Mouse (Mus musculus) left cerebral cortex, adult 8-10 months (tissue): ENCODE data around the gene Wars. TPM values are rescaled to one million over a fixed set of nuclear protein-coding genes. Genes with fewer than 3 reads are reported as not detected.
"Not testable (repeated sequence)": the region's sequence is repeated elsewhere in the genome, so short reads cannot be mapped to it uniquely, and the experiment has no call there.

Experiments used
- DNase-seq, 2 experiments: peaks; one replicate each; pipeline ENCODE4 v3.0.0; 2022; ENCODE audit warnings: low spot score in 2 of 2
- total RNA-seq, 4 experiments: library from RNA; stranded (reverse); gene quantifications; 2 replicates each; pipeline ENCODE4 v1.2.4; 2022

Wars gene
- total RNA-seq, 4 experiments from 2014 or later: 76.5 to 92.1 (median 83.0) TPM

DNA sequence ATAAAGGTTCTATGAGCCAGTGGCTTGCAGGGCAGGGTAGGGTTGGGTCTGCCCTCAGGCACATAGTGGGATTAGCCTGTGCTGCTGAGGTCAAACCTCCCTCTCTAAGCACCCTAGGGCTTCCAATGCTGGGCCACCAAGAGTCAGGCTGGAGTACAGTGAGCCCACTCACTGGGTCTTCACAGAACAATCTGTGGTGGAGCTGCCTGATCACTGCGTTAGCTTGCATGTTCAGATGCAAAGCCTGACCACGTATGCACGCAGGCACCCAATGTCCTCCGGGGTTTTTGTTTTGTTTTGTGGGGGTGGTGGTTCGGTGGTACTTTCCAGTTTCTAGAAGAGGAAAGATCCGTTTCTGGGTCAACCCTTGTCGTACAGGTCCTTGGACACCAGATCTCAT, 36.9 kb downstream of the Wars start:
- no peak for DNase-seq

DNA sequence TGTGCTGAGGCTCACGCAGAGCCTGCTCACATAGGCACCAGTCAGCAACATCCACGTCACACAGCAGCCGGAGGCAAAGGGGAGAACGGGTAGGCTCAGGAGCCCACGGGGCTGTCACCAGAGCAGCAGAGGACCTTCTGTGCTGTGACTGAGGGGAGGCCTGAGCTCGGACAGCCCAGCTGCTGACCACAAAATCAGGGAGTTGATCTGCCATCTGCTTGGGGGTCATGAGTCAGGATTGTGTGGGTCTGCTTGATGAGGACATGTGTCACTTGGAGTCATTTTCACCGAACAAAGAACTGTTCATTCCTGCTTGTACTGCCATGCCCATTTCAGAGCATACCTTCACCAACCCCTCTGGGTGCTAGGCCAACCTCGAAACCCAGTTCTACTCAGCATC, 37.8 kb downstream of the Wars start:
- DNase-seq: no peak

DNA sequence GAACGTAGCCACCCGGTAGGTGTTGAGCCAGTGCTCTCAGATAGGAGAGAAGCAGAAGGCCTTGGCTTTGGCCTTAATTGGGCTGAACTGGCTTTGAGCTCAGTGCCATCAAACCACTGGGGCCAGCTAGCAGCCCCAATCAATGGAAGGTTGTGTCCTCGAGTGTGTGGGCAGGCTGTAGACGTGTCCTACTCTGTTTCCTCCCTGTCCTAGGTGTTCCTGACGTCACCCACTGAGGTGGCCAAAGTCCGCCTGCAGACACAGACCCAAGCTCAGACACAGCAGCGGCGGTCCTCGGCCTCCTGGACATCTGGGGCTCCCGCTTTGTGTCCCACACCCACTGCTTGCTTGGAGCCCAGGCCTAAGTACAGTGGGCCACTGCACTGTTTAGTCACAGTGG, 38.9 kb downstream of the Wars start:
- DNase-seq: no peak

DNA sequence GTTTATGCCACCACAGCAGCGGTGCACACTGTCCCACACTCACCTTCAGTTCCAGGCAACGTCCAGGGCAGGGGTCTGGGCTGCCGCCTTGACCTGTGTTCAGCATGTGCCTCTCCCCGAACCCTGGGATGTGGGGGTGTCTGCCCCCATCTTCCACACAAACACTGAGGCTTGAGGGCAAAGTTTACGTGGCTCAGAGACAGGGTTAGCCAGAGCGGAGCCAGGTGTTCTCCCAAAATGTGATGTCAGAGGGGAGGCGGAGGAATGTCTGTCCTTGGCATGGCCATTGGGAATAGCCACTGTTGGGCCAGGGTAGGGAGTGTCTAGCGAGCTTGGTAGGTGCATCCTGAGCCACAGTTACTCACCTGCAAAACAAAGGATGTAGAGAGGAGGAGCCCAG, 41.2 kb downstream of the Wars start:
- DNase-seq: no peak

DNA sequence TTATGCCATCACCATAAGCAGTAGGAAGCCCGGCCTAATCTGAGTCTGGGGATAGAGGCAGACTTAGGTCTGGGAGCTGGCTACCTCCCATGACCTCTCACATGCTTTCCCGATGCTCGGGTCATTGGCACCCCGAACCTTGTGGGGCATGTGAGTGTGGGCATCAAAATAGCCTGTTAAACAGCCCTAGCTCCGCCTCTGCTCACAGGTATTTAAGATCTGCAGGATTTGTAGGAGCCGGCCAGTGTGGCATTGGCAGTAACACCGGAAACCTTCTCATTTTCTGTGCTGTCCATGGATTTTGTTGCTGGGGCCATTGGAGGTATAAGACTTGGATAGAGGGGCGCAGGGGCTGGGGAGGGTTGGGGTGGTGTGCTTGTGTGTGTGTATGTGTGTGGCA, 43.1 kb downstream of the Wars start:
- DNase-seq: no peak

DNA sequence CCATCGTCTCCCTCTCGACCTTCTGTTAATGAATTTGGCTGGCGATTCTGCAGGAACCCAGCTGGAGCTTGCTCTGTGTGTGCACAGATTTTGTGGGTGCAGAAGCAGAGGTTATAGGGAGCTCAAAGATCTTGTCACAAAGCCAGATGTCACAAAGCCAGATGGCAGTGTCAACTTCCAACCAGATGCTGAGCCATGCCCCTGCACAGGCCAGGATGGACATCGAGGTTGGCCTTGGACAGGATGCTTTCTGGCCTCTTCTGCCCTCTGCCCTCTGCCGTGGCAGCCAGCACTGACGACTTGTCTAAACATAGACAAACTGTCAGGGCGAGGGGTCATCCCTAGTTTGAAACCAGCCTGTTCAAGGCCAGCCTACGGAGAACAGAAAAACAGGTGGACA, 43.8 kb downstream of the Wars start:
- no peak for DNase-seq

DNA sequence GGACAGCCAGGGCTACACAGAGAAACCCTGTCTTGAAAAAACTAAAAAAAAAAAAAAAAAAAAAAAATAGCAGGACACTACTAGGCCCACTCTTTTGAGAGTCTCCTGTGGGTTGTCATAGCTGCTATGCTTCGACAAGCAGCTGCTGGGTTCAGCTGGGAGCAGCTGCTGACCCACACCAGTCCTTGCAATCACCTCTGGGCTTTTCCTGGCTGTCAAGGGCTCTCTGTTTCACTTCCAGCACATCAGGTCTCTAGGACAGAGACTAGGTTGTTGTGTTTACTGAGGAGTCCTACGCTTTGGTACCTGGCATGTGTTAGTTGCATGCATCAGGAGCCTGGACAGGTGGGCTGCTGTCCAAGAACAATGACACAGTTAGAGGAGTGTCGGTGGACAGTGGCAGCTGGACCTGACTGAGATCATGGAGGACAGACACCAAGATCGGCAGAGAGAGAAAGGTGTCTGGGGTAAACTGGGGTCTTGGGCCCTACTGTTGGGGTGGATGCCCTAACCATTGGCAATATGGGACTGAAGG, 44.4 kb downstream of the Wars start:
- DNase-seq: no peak

DNA sequence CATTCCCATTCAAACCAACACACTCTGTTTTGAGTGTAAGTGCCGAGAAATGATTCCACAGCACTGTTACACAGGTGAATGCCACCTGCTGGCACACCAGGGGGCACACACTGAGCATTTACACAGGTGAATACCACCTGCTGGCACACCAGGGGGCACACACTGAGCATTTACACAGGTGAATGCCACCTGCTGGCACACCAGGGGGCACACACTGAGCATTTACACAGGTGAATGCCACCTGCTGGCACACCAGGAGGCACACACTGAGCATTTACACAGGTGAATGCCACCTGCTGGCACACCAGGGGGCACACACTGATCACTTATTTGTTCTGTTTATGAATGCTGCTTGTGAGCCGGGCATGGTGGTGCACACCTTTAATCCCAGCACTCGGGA, 45.9 kb downstream of the Wars start:
- DNase-seq: not testable (repeated sequence)

DNA sequence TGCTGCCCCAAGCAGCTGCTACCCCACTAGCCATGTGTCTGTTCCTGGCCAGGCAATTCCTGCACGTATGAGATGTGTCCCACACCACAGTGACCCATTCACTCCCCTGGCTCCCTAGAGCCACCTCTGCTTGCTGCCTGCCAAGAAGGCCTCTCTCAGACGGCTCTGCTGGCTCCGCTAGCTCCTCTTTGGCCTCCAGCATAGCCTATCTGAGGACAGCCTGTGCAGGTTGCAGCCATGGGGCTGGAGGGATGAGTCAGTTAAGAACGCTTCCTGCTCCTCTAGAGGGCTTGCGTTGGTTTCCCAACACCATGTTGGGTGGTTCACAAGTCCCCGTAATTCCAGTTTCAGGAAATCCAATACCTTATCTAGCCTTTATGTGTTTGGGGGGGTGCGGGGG, 51.3 kb downstream of the Wars start:
- no peak for DNase-seq

DNA sequence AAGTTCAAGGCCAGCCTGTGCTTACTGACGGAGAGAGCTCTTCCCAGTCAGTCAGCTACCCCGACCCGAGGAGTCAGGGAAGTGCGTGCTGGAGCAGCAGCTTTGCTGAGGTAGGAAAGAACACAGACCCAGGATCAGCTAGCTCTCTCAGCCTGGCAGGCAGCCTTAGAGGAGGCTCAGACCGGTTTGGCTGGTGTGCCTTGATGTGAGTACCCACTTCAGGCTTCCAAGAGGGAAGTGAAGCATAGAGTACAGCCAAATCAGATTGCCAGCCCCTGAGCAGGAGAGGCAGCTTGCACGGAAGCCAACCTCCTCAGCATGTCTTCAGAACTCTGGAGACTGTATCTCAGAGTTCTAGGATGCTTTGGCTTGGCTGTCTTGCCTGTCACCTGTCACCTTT, 52.8 kb downstream of the Wars start:
- no peak for DNase-seq

DNA sequence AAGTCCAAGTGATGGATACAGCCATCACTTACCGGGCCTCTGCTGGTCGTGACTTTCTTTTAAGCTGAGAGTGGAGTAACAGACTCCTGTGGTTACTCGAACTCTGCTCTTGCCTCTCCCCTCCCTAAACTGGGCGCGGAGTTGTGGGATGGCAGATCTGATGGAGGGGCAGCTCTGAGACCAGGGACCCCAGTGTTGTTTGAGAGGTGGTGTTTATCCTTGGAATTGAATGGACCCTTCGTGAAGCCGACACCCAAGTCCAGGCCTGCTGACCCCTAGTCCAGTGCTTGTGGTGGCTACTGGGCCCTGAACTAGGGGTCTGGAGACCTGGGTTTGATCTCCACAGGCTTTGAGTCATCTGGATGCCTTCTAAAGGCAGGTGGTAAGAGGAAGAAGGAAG, 57.3 kb downstream of the Wars start:
- DNase-seq: no peak

DNA sequence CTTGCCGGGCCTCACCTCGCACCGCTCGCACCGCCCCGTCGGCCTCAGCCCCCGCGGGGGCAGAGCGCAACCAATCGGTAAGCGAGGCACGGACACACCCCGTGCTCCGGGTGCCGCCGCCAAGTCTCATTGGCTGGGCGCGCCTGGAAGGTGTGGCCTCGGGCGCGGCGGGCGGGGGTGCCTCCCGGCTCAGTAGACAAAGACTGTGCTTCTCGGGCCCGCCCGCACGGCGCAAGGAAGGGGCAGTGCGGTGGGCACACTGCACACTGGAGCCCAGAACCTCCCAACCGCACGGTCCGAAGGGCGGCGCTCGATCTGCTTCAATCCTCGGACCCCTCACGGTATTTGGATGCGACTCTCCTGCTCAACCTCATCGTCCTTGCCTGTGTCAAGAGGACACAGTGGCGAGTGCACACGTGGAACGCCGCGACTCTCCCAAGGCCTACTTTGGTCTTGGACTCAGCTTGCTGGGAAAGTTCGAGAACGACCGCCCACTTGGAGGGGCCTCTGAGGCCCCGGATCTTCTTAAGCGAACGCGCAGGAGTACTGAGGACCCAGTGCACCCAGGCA, 58.0 kb downstream of the Wars start, which contains the start of the genes Slc25a29 and Slc25a47:
Gene Slc25a29 (minus strand): TSS at position 44 of the 570 bp plus-strand sequence.
Gene Slc25a47 (plus strand): TSS at position 207 of the 570 bp plus-strand sequence.
- DNase-seq: peak; percentile 85 to 97

DNA sequence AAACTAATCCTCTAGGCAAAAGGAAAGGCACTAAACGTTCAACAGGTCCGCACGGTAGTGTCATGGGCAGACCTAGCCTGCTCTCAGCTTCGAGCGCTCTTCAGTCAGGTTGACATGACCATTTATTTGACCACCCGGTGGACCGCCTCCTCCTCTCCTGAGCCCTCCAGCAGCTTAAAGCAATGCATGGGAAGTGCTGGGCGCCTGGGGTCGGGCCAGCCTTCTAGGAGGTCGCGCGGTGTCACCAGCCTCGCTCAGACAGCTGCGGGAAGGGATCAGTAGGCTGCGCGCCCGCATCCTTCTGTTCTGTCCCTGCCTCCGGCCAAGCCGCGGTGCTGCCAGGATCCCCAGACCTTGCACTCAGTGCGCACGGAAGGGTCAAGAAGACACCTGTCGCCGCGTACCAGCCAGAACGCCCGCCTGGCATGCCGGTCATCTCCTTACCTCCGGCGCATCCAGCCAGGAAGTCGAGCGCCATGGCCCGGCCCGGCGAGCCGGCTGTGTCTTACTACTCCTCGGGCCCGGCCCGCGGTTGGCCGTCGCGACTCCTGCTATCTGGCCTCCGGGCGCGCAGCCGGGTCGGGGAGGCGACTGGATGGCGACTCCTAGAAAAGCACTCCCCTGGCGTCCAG, 58.6 kb downstream of the Wars start:
- peak in 1 of 2 experiments; percentile 29 for DNase-seq

DNA sequence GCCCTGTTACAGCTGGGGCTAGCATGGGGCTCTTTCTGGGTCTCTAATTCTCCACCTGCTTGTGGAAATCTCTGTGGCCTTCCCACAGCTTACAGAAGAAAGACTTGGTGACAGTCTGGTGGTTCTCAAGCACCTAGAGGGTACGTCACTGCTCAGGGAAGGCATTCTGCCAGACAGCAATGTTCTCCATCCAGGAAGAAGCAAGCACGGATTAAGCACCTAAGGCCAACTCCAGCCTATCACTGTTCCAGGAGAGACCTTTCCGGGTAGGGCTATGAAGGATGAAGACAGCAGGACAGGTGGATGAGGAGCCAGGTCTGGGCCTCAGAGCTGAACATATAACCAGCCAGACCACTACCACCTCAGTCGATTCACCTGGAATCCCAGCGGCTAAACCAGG, 59.2 kb downstream of the Wars start:
- no peak for DNase-seq

DNA sequence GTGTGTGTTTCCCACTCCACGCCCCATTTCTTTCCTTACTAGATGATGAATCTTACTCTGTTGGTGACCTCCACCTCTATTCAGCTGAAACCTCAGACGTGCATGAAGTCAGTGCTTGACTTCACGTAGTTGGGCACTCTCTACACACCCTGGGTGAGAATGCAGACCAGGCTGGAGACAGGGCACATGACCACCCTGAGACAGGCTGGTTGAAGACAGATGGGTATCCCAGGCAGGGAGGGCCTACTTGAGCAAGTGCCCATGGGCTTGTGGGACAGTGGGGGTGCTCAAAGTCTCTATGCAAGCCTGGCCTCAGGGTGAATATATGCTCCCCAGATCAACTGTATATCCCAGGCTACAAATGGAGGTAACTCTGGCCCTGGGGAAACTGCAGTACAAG, 59.6 kb downstream of the Wars start:
- no peak for DNase-seq

DNA sequence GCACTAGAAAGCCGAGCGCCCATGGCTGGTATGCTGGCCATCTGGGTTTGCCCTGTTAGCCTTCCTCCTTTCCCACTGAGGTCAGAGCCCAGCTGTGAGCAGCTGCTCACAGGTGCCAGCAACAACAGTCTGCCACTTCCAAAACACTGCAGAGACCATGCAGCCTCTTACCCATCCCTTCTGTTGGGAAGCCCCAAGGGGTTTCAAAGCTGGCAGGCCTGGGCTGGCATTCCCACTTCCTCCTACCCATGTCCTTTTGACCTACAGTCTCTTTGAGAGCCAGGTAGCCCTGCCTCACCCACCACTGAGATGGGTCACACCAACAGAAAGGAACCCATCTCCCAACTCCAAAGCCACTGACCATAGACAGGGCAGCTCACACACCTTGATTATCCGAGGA, 60.6 kb downstream of the Wars start:
- no peak for DNase-seq

DNA sequence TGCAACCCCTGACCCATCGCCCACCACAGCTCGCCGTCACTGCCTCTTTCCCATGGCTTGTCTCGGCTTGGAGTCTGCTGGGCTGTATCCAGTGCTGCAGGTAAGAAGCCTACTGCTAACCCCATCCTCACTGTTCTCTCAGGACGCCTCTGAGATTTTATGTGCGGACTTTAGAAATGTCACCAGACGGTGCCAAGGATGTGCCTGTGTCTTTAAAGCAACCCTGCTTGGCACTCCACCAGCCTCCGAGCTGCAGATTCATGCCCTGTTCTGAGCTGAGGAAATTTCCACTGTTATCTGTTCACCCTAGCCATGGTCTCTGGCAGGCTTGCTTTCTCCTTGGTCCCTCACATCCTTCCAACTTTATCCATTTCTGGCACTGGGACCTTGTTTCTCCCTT, 61.1 kb downstream of the Wars start:
- no peak for DNase-seq

DNA sequence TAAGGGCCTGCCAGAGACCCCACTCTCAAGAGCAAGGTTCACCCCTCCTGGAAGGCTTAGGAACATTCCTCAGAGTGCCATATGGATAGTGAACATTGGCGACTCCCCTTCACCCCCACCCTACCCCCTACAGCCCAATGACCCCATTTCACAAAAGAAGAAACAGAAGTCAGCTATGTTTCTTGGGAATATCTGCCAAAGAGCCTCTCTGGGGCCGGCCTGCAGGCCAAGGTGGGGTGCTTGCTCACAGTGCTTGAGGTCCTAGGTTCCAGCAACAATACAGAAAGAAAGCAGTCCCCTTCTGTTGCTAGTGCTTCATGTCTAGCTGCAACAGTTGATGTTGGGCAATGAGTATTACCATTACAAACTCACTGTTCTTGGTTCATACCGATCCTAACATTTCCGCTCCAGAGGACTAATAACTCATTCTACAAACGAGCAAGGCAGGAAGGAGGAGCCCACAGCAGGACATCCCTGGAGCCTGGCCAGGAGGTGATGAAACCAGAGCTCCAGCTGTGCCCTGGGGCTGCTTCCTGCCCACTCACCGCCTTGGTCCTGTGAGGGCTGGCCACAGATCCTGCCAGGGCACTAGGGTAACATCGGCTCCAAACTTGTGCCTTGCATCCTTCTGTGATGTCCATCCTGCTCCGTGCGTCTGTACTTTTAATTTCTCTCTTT, 61.9 kb downstream of the Wars start:
- no peak for DNase-seq

DNA sequence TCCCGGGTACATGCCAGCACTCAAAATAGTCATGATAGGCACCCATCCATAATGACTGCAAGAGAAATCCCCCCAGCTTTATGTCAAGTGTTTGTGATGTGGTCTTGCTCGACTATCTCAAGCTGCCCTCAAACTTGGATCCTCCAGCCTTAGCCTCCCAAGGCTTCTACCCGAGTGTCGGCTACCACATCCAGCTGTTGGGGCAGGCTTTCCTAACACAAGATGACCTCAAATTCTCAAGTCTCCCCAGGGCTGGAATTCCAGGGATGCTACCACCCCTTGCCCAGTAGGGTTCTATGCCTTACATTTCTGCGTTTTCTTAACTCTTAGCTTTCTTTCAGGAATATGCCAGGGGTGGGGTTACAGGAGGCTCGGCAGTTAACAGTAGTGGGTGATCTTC, 63.6 kb downstream of the Wars start:
- no peak for DNase-seq

DNA sequence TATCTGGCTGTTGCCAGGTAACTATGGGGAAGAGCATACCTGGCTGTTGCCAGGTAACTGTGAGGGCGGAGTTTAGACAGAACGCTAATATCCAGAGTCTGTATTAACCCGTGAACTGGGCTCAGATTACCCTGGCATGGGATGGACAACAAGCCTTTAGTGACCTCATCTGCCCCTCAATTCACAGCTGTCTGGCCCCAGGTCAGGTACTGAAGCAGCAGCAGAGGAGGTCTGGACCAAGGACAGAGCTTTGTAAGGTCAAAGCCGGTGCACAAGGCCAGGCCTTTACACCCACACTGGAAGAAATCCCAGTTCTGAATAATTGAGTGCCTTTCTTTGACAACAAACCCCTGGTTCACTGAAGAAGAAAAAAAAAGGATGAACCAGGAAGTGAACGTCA, 64.3 kb downstream of the Wars start:
- DNase-seq: no peak

DNA sequence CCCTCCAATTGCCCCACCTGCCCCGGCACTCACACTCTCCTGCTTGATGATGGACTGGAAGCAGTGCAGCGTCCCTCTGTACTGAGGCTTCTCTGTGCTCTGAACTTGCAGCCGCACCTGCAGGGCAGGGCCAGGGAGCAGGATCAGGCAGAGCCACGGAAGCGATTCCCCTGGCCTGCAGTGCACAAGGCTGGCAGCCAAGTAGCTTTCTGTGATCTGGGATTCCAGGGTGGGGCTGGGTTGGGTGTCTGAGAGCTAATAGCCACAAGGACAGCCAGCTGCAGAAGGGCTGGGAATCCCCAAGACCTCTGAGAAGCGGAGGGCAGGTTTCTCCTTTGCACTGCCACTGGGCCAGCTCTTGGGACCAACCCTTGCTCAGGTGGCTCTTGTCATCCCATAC, 66.3 kb downstream of the Wars start:
- no peak for DNase-seq

DNA sequence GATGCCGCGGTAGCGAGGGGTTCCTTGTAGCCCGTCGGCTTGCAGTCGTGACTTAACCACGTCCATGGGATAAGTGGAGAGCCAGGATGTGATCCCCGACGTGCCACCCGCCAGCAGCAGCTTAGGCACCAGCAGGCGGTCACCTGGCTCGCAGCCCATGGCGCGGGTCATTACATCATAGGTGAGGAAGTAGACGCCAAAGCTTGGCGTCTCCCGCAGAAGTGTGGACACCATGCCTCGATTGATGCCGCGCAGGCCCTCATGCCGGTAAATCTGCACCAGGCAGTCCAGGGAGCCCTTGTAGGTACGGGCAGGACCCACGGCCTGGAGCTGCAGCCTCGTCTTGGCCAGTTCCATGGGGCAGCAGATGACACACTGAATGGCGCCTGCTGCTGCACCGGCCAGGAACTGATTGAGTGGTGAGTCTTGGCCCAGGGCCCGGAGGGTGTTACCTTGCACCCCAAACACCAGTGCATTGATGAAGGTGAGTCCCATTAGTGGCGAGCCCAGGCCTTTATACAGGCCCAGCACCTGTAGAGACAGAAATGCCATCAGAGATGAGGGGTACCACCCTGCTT, 66.9 kb downstream of the Wars start:
- no peak for DNase-seq
